Mouse (Mus musculus): ENCODE data around the gene Nsun4. TPM values are rescaled to one million over a fixed set of nuclear protein-coding genes. Genes with fewer than 3 reads are reported as not detected.
A peak's percentile ranks its signal among the peaks of the same experiment; 100 is the strongest.

The Nsun4 gene
- polyA plus RNA-seq, 1 experiment from 2014 or later, result 20.6 TPM

DNA sequence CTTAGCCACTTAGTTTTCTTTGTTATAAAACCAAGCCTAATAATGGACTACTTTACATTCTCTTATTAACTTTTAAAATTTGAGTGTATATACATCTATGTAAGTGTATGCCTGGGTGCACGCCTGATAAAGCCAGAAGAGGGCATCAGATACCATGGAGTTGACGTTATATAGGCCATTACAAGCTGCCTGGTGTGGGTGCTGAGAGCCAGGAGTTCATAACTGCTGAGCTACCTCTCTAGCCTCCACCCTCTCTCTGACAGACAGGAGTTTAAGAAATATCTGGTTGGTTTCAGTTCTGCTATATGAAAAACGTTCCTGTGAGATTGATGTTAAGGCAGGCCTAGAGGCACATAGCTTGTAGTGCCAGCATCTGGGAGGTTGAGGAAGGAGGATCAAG lies 11.5 kb downstream of the Nsun4 start:
- no peak overlapping the region for H3K27ac ChIP-seq
- H3K36me3 ChIP-seq, result peaks cover 18% of the 10 kb centered on the region; the same call in 1 of the 2 replicates
- no peaks in the 10 kb centered on the region for H3K9me3 ChIP-seq
- H3K4me1 ChIP-seq, result no peaks in the 10 kb centered on the region
- no peaks in the 10 kb centered on the region for H3K27me3 ChIP-seq
- ATAC-seq (ENCODE audit: insufficient number of reproducible peaks, insufficient read depth, low FRiP score, low TSS enrichment), result no peak
- H3K9ac ChIP-seq, result no peak overlapping the region
- 78% methylated on average over 3 of the region's 3 CpGs for WGBS
- H3K4me3 ChIP-seq, result no peak overlapping the region
- no peak overlapping the region for H3K4me2 ChIP-seq (replicated peaks)

DNA sequence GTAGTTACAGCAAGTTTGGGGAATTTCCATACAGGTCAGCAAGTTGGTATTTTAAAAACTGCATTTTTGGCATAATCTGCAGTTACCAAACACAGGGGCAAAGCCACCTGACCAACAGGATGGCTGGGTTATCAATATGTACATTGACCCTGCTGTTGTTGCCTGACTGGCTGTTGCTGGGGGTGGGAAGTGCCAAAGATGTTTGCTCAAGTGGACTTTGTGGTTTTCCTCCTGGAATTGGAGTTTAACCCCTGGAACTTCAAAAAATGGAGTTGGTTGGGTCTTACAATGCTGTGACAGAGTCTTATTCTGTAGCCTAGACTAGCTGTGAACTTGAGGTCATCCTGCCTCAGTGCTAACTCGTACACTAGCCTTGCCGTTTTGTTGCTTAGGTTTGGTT lies 13.2 kb downstream of the Nsun4 start:
- Histone ChIP-seq H3K9ac (no peak overlapping the region), H3K9me3 (no peaks in the 10 kb centered on the region), H3K4me3 (no peak overlapping the region), H3K27me3 (no peaks in the 10 kb centered on the region), H3K36me3 (peaks cover 27% of the 10 kb centered on the region; the same call in 1 of the 2 replicates), H3K27ac (no peak overlapping the region), H3K4me2 (replicated peaks) (no peak overlapping the region), H3K4me1 (no peaks in the 10 kb centered on the region)
- ATAC-seq (ENCODE audit: insufficient number of reproducible peaks, insufficient read depth, low FRiP score, low TSS enrichment), result no peak
- WGBS, result 82% methylated on average over 2 of the region's 2 CpGs

DNA sequence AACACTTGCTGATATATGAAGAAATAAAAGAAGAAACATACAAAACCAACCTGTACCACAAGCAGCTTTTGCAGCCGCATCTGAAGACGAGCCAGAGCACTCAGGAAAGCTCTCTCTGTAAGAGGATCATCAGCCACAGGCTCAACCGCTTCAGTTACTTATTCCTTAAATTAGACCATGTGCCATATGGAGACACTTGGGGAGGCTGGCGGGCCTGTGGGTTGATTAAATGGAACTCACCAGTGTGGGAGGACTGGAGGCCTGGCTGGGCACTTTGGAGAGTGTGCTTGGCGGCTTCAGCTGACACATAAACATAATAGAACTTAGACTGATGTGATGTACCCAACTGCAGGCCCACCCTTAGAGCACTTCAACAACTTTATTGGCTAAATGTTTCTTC lies 20.3 kb downstream of the Nsun4 start:
- no peak for ATAC-seq (ENCODE audit: insufficient number of reproducible peaks, insufficient read depth, low FRiP score, low TSS enrichment)
- no peaks in the 10 kb centered on the region for H3K27me3 ChIP-seq
- 86% methylated on average over 5 of the region's 5 CpGs for WGBS
- no peaks in the 10 kb centered on the region for H3K9me3 ChIP-seq
- H3K27ac ChIP-seq, result no peak overlapping the region
- no peaks in the 10 kb centered on the region for H3K4me1 ChIP-seq
- H3K36me3 ChIP-seq, result peaks cover 34% of the 10 kb centered on the region
- no peak overlapping the region for H3K4me3 ChIP-seq
- H3K4me2 ChIP-seq (replicated peaks), result no peak overlapping the region
- no peak overlapping the region for H3K9ac ChIP-seq

DNA sequence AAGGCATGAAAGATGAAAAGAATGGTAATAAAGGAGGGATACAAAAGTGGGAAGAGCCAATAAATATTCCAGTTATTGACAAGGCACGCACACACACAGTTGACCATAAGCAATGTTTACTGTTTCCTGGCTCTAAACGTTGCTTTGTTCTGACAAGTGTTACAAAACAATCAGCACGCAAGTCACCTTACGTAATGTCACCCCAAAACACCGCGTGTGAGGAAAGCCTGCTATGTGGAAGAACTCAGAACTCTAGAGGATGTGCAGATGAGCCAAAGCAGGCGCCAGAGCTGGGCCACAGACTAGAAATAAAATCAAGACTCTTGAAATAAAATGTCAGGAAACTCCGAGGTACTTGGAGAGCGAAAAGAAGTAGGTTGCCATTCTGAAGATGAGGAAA lies 20.8 kb downstream of the Nsun4 start:
- Histone ChIP-seq H3K27me3 (no peaks in the 10 kb centered on the region), H3K9ac (no peak overlapping the region), H3K4me3 (no peak overlapping the region), H3K9me3 (no peaks in the 10 kb centered on the region), H3K27ac (no peak overlapping the region), H3K4me2 (replicated peaks) (no peak overlapping the region), H3K4me1 (no peaks in the 10 kb centered on the region), H3K36me3 (peaks cover 34% of the 10 kb centered on the region)
- no peak for ATAC-seq (ENCODE audit: insufficient number of reproducible peaks, insufficient read depth, low FRiP score, low TSS enrichment)
- WGBS, result 90% methylated on average over 9 of the region's 9 CpGs

DNA sequence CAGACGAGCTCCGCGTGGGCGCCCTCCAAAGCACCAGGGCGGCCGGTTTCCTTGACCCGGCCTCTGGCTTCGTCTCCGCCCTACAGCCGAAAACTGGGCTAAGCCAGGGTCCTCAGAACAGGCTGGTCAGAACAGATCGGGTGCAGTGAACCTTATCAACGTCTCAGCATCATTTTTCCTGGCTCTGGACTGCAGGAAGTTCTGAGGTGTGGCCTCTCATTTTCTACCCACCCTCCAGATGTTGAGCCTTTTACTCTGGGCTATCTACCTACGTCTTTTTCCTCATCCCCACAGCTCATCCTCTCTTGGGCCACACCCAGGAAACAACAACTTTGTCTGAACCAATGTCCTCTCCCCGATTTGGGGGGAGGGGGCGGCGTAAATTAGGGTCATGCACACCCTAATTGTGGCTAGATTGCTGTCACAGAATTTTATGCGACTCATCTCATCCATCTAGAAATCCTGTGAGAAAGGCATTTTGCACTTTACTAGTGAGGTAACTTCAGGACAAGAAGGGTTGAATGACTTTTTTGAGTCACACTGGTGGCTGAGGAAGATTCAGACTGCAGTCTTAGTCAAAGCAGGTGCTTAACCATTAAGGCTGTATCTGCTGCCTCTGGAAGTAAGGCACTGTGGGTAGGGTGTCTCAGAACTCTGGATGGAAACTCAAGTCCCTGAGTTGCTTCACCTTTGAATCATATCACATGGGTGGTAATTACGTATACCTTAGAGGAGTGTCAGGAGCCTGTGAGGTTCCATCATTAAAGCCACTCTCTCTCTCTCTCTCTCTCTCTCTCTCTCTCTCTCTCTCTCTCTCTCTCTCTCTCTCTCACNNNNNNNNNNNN lies 35.6 kb downstream of the Nsun4 start, which contains the start of gene Faah:
Gene Faah, minus strand, starts transcription at position 25 of the 845 bp plus-strand sequence.
- Histone ChIP-seq H3K9me3 (no peaks in the 10 kb centered on the region), H3K4me1 (no peaks in the 10 kb centered on the region; the same call in 1 of the 2 replicates), H3K27me3 (peaks cover 62% of the 10 kb centered on the region), H3K36me3 (no peaks in the 10 kb centered on the region), H3K27ac (no peak within 1 kb of the TSS), H3K4me3 (peak within 1 kb of the TSS; percentile 48), H3K4me2 (replicated peaks) (peak within 1 kb of the TSS; percentile 94), H3K9ac (peak within 1 kb of the TSS; percentile 45)
- ATAC-seq (ENCODE audit: insufficient number of reproducible peaks, insufficient read depth, low FRiP score, low TSS enrichment), result peak; percentile 16; the same call in 1 of the 2 replicates
- 6% methylated on average over 18 of the region's 18 CpGs for WGBS

DNA sequence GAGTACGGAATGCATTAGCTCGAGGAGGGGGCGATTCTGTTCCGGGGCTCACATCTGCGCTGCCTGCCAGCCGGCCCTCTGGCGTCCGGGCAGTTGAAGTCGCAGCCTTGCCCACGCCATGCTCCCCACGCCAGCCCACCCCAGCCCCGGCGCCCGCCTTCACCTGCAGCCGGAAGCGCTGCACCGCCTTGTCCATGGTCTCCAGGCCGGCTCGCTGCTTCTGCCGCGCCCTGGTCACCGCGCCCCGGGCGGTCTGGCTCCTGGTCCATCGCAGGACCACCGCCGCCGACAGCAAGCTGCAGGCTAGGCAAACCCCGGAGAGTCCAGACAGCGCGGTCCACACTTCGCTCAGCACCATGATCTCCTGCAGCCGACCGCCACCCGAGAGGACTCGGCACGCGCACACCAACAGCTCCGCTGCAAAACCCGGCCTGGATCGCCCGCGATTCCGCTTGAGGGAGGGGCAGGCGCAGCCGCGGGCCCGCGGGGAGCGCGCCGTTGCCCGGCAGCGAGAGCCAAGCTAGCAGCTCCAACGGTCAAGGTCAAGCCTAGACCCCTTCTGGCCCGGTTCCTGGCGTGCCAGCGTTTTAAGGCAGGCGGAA lies 36.3 kb downstream of the Nsun4 start:
- peak overlapping the region; percentile 48 for H3K4me3 ChIP-seq
- peak overlapping the region; percentile 45 for H3K9ac ChIP-seq
- no peak overlapping the region for H3K27ac ChIP-seq
- ATAC-seq (ENCODE audit: insufficient number of reproducible peaks, insufficient read depth, low FRiP score, low TSS enrichment), result peak; percentile 78
- peaks cover 62% of the 10 kb centered on the region for H3K27me3 ChIP-seq
- no peaks in the 10 kb centered on the region; the same call in 1 of the 2 replicates for H3K4me1 ChIP-seq
- H3K4me2 ChIP-seq (replicated peaks), result peak overlapping the region; percentile 94
- H3K36me3 ChIP-seq, result no peaks in the 10 kb centered on the region
- WGBS, result under 1% methylated on average over 59 of the region's 60 CpGs
- H3K9me3 ChIP-seq, result no peaks in the 10 kb centered on the region

DNA sequence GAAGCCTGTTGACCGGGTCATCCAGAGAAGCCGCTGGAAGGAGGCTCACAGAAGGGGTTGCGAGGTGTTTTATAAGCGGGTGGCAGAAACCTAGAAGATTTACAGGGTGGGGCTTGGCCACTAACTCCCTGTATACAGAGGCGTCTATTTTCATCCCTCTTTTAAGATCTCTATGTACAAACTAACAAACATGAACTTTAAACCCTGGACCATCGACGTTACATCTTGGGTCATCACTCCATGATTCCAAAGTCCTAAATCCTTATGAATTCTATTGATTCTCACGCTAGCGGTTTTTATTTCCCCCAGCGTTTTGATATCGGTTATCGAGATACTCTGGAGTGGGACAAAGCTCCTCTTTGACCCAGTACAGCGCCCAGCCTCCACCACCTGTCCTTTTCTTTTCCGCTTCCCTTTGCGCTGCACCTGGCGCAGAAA lies 36.8 kb downstream of the Nsun4 start:
- Histone ChIP-seq H3K4me3 (peak overlapping the region; percentile 48), H3K9me3 (no peaks in the 10 kb centered on the region), H3K36me3 (no peaks in the 10 kb centered on the region), H3K9ac (no peak overlapping the region), H3K27me3 (peaks cover 62% of the 10 kb centered on the region), H3K4me2 (replicated peaks) (peak overlapping the region; percentile 94), H3K4me1 (no peaks in the 10 kb centered on the region; the same call in 1 of the 2 replicates), H3K27ac (no peak overlapping the region)
- no peak for ATAC-seq (ENCODE audit: insufficient number of reproducible peaks, insufficient read depth, low FRiP score, low TSS enrichment)
- WGBS, result 11% methylated on average over 16 of the region's 16 CpGs

DNA sequence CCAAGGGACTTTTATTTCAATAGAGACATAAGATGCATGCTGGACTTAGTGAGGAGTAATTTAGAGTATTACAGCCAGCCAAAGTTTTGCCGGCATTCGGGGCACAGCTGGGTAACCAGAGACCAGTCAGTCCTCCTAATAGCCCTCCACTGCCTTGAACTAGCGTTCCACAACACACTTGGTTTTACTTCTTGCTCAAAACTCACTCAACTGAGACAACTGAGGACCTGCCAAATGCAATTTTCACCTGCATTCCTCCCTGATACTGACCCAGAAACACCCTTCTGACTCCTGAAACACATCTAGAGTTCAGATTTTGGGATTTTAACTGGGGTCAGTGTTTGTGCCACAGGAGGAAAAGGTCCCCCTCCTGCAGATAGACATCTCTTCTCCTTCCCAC lies 37.3 kb downstream of the Nsun4 start:
- H3K4me2 ChIP-seq (replicated peaks), result peak overlapping the region; percentile 3; the same call in 1 of the 2 replicates
- 32% methylated on average over 3 of the region's 3 CpGs for WGBS
- no peak overlapping the region for H3K9ac ChIP-seq
- no peaks in the 10 kb centered on the region for H3K9me3 ChIP-seq
- peak overlapping the region; percentile 48; the same call in 1 of the 2 replicates for H3K4me3 ChIP-seq
- no peak overlapping the region for H3K27ac ChIP-seq
- no peak for ATAC-seq (ENCODE audit: insufficient number of reproducible peaks, insufficient read depth, low FRiP score, low TSS enrichment)
- no peaks in the 10 kb centered on the region for H3K36me3 ChIP-seq
- H3K4me1 ChIP-seq, result no peaks in the 10 kb centered on the region; the same call in 1 of the 2 replicates
- H3K27me3 ChIP-seq, result peaks cover 62% of the 10 kb centered on the region

DNA sequence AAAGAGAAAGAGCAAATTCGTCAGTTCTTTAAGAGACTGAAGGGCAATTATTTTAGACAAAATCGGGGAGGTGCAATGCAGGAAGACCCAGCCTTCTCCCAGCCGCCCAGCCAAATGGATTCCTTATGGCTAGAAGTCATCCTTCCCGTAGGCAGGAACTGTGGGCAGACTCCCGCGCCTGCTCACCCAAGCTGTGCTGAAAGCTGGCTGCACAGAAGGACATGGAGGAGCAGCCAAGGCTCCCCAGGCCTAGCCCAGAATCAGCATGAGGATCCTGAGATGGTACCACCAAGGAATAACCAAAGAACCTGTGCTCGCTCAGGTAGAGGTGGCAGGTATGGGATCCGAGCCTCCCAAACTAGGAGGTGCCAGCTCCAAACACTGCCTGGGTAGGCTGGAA lies 37.7 kb downstream of the Nsun4 start:
- Histone ChIP-seq H3K36me3 (no peaks in the 10 kb centered on the region), H3K27me3 (peaks cover 62% of the 10 kb centered on the region), H3K4me3 (no peak overlapping the region), H3K27ac (no peak overlapping the region), H3K4me1 (no peaks in the 10 kb centered on the region; the same call in 1 of the 2 replicates), H3K9ac (no peak overlapping the region), H3K4me2 (replicated peaks) (0 out of 2 replicates have a peak overlapping the region, but pooled peaks have one; percentile 3), H3K9me3 (no peaks in the 10 kb centered on the region)
- WGBS, result 47% methylated on average over 8 of the region's 8 CpGs
- no peak for ATAC-seq (ENCODE audit: insufficient number of reproducible peaks, insufficient read depth, low FRiP score, low TSS enrichment)

DNA sequence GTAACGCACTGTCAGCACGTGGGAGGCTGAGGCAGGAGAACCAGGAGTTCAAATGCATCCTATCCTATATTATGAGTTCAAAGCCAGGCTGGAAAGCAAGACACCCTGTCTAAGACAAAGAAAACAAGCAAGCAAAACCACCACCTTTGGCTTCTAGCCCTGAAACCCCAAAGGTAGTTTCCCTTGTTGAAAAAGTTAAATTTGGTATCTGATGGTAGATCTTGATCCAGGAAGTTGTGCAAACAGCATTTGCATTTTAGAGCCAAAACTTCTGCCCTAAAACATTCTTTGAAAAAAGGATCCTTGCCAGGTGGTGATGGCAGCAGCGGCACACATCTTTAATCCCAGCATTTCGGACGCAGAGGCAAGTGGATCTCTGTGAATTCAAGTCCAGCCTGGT lies 38.2 kb downstream of the Nsun4 start:
- WGBS, result 81% methylated on average over 5 of the region's 5 CpGs
- Histone ChIP-seq H3K4me2 (replicated peaks) (no peak overlapping the region), H3K4me3 (no peak overlapping the region), H3K27me3 (peaks cover 62% of the 10 kb centered on the region), H3K4me1 (no peaks in the 10 kb centered on the region; the same call in 1 of the 2 replicates), H3K36me3 (no peaks in the 10 kb centered on the region), H3K9me3 (no peaks in the 10 kb centered on the region), H3K9ac (no peak overlapping the region), H3K27ac (no peak overlapping the region)
- no peak for ATAC-seq (ENCODE audit: insufficient number of reproducible peaks, insufficient read depth, low FRiP score, low TSS enrichment)

DNA sequence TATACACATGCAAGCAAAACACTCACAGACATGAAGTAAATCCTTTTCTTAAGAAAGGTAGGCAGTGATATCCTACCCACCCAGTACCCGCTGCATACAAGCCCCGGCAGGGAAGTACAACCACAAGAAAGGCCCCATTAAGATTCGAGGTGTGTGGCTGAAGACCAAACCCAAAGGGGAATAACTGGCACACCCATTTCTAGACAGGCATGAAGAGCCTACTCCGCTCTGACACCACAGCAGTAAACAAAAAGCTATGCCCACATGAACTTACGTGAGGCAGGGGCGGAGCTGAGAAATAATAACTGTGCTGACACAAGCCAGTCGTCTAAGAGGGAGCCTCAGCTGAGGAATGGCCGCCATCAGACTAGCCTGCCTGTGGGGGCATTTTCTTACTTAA lies 43.5 kb downstream of the Nsun4 start:
- Histone ChIP-seq H3K9me3 (no peaks in the 10 kb centered on the region), H3K4me2 (replicated peaks) (no peak overlapping the region), H3K9ac (no peak overlapping the region), H3K27ac (no peak overlapping the region), H3K4me1 (peaks cover 9% of the 10 kb centered on the region; the same call in 1 of the 2 replicates), H3K4me3 (no peak overlapping the region), H3K27me3 (peaks cover 12% of the 10 kb centered on the region), H3K36me3 (no peaks in the 10 kb centered on the region)
- 74% methylated on average over 8 of the region's 8 CpGs for whole genome bisulfite sequencing
- ATAC-seq (ENCODE audit: insufficient number of reproducible peaks, insufficient read depth, low FRiP score, low TSS enrichment), result no peak

DNA sequence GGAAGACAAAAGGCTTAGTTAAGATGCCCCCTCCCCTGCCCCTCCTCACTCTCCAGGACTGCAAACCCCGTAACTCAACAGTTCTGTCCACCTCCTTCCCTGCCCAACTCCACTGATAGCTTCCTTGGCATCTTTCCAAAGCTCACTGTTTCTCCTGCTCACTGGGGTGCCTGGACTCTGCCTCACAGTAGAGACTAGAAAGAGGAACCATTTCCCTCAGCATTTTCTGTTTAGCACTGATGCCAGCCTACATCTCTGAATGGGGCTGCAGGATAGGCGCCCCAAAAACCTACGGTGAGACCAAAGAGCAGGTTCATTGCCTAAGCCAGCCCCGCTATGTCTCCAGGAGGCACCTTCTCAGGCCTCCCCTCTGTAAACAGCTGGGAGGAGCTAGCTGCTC lies 52.5 kb downstream of the Nsun4 start:
- H3K4me2 ChIP-seq (replicated peaks), result no peak overlapping the region
- 0 out of 2 replicates have a peak, but pooled peaks cover 5% of the 10 kb centered on the region for H3K27me3 ChIP-seq
- no peak overlapping the region for H3K4me3 ChIP-seq
- no peaks in the 10 kb centered on the region for H3K36me3 ChIP-seq
- H3K9me3 ChIP-seq, result no peaks in the 10 kb centered on the region
- WGBS, result 69% methylated on average over 4 of the region's 4 CpGs
- no peaks in the 10 kb centered on the region for H3K4me1 ChIP-seq
- H3K9ac ChIP-seq, result no peak overlapping the region
- H3K27ac ChIP-seq, result no peak overlapping the region
- no peak for ATAC-seq (ENCODE audit: insufficient number of reproducible peaks, insufficient read depth, low FRiP score, low TSS enrichment)

Data from embryonic facial prominence, embryonic 12.5 days (tissue).